In genomic region chr7:65693301-65693821, GRCm38 (mm10) we compare ENCODE assay signal across 8 mouse cellular contexts. TPM values are rescaled to one million over a fixed set of nuclear protein-coding genes. Genes with fewer than 3 reads are reported as not detected.
A peak's percentile ranks its signal among the peaks of the same experiment; 100 is the strongest.
DNase-seq lines count a peak whose midpoint lies in the region; ATAC-seq and TF ChIP-seq lines count a peak whose summit lies in the region.

No protein-coding gene starts in this region.

- H3K27ac ChIP-seq in gastrocnemius, adult 2 months: peak overlapping the region; percentile 91
- peak overlapping the region; percentile 90 for H3K27ac ChIP-seq in hindbrain, postnatal 0 days

- intact Hi-C loops in gastrocnemius, adult 2 months (cut with DNase I): no loop called here

- H3K4me3 ChIP-seq in gastrocnemius, adult 2 months: peak overlapping the region; percentile 88
- H3K4me3 ChIP-seq in hindbrain, postnatal 0 days (ENCODE audit: low read length): peak overlapping the region; percentile 88

- H3K4me2 ChIP-seq in hindbrain, postnatal 0 days (ENCODE audit: low read depth, low read length): peak overlapping the region; percentile 76

- H3K27me3 ChIP-seq in hindbrain, postnatal 0 days (ENCODE audit: insufficient read depth, low read length): no peaks in the 10 kb centered on the region

- no peak for TF ChIP-seq CTCF in gastrocnemius, adult 2 months (IDR thresholded peaks at IDR 0.05)
- no peak for TF ChIP-seq CTCF in hindbrain, postnatal 0 days (IDR thresholded peaks at IDR 0.05; ENCODE audit: low read depth)

- peak overlapping the region; percentile 93 for H3K9ac ChIP-seq in hindbrain, postnatal 0 days (replicated peaks; ENCODE audit: low read length)

- 0% methylated on average over 43 of the region's 52 CpGs for WGBS in hindbrain, postnatal 0 days

- H3K36me3 ChIP-seq in hindbrain, postnatal 0 days (ENCODE audit: insufficient read depth, low read length): peaks cover 19% of the 10 kb centered on the region

- DNase-seq in ZHBTc4 (ENCODE audit: low read depth, low spot score): peak; percentile 90
- DNase-seq in cerebellum, postnatal 4 days (ENCODE audit: low spot score in 2 of 2): peak; percentile 79 to 88
- DNase-seq in gastrocnemius, adult 2 months: peak; percentile 92
- DNase-seq in hindbrain, postnatal 0 days (ENCODE audit: low spot score): peak; percentile 94
- peak; percentile 81 to 89 for DNase-seq in left cerebral cortex, adult 18-20 months (ENCODE audit: low spot score in 2 of 2)
- peak; percentile 92 for DNase-seq in lung, postnatal 4 days
- DNase-seq in retina, postnatal 1 day: peak; percentile 92
- DNase-seq in thymus, postnatal 4 days: peak; percentile 94

- H3K4me1 ChIP-seq in hindbrain, postnatal 0 days (ENCODE audit: insufficient read depth, low read length): peaks cover 12% of the 10 kb centered on the region

- H3K9me3 ChIP-seq in hindbrain, postnatal 0 days (ENCODE audit: low read length): no peaks in the 10 kb centered on the region

- peak; percentile 94 for ATAC-seq in hindbrain, postnatal 0 days

RNA-seq across cellular contexts. Expression of gene Tm2d3, which starts 2.4 kb away (rescaled TPM):
- 10 to 100 TPM; 10.8 to 12.6 TPM for total RNA-seq in gastrocnemius, adult 2 months (2021)
- total RNA-seq in hindbrain, postnatal 0 days (2014; rRNA removed): 69.0 and 84.4 TPM in 2 replicates
- polyA plus RNA-seq in hindbrain, postnatal 0 days (2015; fragmentation: Nextera tagmentation; extraction: Ambion mirVana): 99.9 and 110 TPM in 2 replicates
- total RNA-seq in left cerebral cortex, adult 18-20 months (2021): 10 to 100 TPM; 55.8 to 59.4 TPM

RNA-seq across cellular contexts. Expression of gene Tarsl2, which starts 48.7 kb away (rescaled TPM):
- total RNA-seq in gastrocnemius, adult 2 months (2021): 10 to 100 TPM; 59.2 to 67.0 TPM
- 16.0 and 18.7 TPM in 2 replicates for total RNA-seq in hindbrain, postnatal 0 days (2014; rRNA removed)
- polyA plus RNA-seq in hindbrain, postnatal 0 days (2015; fragmentation: Nextera tagmentation; extraction: Ambion mirVana): 20.9 and 22.4 TPM in 2 replicates
- 10 to 100 TPM; 39.6 to 42.6 TPM for total RNA-seq in left cerebral cortex, adult 18-20 months (2021)

Comparison
In these comparisons a context has a peak if more than half of its experiments do, and no peak if none do; other contexts are left out.
1. Peak in every context shown above with its lines: DNase-seq, ATAC-seq, H3K4me3 ChIP-seq and H3K27ac ChIP-seq.